Mouse (Mus musculus) heart, postnatal 14 days (tissue): Measurements from ENCODE around the gene Rad18. TPM values are rescaled to one million over a fixed set of nuclear protein-coding genes. Genes with fewer than 3 reads are reported as not detected.
"Not testable (repeated sequence)": the region's sequence is repeated elsewhere in the genome, so short reads cannot be mapped to it uniquely, and the experiment has no call there.

ENCODE experiments used
- DNase-seq, 2 experiments: peaks; one replicate each; pipeline ENCODE4 v3.0.0; 2021 to 2022
- intact Hi-C: fragments of 180-260 bp; cut with DNase I; formaldehyde crosslinking; loops from one replicate; pipeline ENCODE4 v1.15.1; 2025
- long read RNA-seq, 2 experiments: library from polyadenylated mRNA; stranded (forward); transcript quantifications; one replicate each; pipeline ENCODE4 v2.0.0; 2021
- total RNA-seq, 2 experiments: library from RNA; stranded (reverse); gene quantifications; 2 replicates each; pipeline ENCODE4 v1.2.3; 2021

Rad18 gene
- 1 to 10 TPM; 2.7 to 3.3 TPM for total RNA-seq
- long read RNA-seq, experiment 1, partial matches to known transcripts = 0 of 1 reads
- long read RNA-seq, experiment 1, other reads (novel, unspliced or antisense) = 1 of 1 reads
- long read RNA-seq, experiment 2, partial matches to known transcripts = 0 of 1 reads
- long read RNA-seq, experiment 2, other reads (novel, unspliced or antisense) = 1 of 1 reads

- DNase-seq = peak; percentile 80 to 89
Measured at GRCm38 (mm10) chr6:112696056-112696950, at the start of gene Rad18. Gene Rad18, minus strand, starts transcription at chr6:112696686.

DNA sequence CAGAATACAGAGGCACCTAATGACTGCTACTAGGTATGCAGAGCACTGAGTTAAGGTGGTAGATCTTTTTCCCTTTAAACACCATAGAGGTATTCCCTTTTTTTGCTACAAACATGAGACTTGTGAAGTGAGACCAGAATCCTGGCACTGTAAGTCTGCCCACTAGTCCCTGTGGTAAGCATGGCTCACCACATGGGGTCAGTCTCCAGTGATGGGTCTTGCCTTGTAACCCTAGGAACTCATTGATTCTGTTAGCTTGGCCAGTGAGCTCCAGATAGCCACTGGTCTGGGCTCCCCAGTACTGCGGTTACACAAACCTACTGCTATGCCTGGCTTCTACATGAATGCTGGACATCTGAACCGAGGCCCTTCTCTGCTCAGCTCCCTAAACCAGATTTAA, 45.8 kb upstream of the Rad18 start:
- intact Hi-C loops = no loop called here
- DNase-seq = peak in 1 of 2 experiments; percentile 20

More at GRCm38 (mm10) chr6:112696056-112696950, at the start of gene Rad18:
- intact Hi-C loops = loop anchor here (5.0 kb wide), 1 partner anchor 204 kb away; no protein-coding TSS in a partner anchor

- DNase-seq = no peak
- intact Hi-C loops = no loop called here
Measured at GRCm38 (mm10) chr6:112741766-112742165, 45.3 kb upstream of the Rad18 start.

DNA sequence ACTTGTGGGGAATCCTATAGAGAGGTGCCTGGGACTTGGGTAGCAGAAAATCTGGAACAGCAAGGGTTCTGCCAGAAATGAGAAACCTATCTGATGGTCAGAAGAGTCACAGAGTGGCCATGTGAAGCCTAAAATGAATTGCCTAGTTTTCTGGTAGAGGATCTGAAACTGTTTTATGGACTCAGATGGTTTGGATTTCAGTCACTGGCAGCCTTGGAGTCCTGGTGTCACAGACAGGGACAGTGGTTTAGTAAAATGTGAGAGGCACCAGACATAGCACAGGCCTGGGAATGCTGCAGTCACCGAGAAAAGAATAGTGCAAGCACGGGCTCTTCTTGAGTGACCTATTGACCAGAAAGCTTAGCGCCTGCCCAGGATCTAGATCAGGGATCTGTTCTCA, 43.1 kb upstream of the Rad18 start:
- no peak for DNase-seq
- intact Hi-C loops = no loop called here

- intact Hi-C loops = no loop called here
- DNase-seq = no peak
Measured at GRCm38 (mm10) chr6:112738924-112739323, 42.4 kb upstream of the Rad18 start.

GRCm38 (mm10) chr6:112736471-112736870, 40.0 kb upstream of the Rad18 start:
- intact Hi-C loops = no loop called here
- no peak for DNase-seq

- intact Hi-C loops = no loop called here
- DNase-seq = no peak
Measured at GRCm38 (mm10) chr6:112735054-112735453, 38.6 kb upstream of the Rad18 start.

- no peak for DNase-seq
Measured at GRCm38 (mm10) chr6:112733942-112734341, 37.5 kb upstream of the Rad18 start.

GRCm38 (mm10) chr6:112732434-112732833, 35.9 kb upstream of the Rad18 start:
- no peak for DNase-seq
- intact Hi-C loops = no loop called here

More at GRCm38 (mm10) chr6:112733942-112734341, 37.5 kb upstream of the Rad18 start:
- intact Hi-C loops = no loop called here

GRCm38 (mm10) chr6:112731386-112731785, 34.9 kb upstream of the Rad18 start:
- intact Hi-C loops = no loop called here
- DNase-seq = peak in 1 of 2 experiments; percentile 19

- intact Hi-C loops = no loop called here
- peak; percentile 30 to 49 for DNase-seq
Measured at GRCm38 (mm10) chr6:112728760-112729422, 32.4 kb upstream of the Rad18 start.

GRCm38 (mm10) chr6:112725468-112725867, 29.0 kb upstream of the Rad18 start:
- no peak for DNase-seq
- intact Hi-C loops = no loop called here

- intact Hi-C loops = no loop called here
- no peak for DNase-seq
Measured at GRCm38 (mm10) chr6:112720409-112721080, 24.1 kb upstream of the Rad18 start.

GRCm38 (mm10) chr6:112719983-112720382, 23.5 kb upstream of the Rad18 start:
- intact Hi-C loops = loop anchor here (5.0 kb wide), 1 partner anchor 62 kb away; no protein-coding TSS in a partner anchor
- no peak for DNase-seq

GRCm38 (mm10) chr6:112717168-112717567, 20.7 kb upstream of the Rad18 start:
- DNase-seq = peak in 1 of 2 experiments; percentile 34
- intact Hi-C loops = loop anchor here (1.0 to 5.0 kb wide), 2 partner anchors 65 to 283 kb away; no protein-coding TSS in a partner anchor

DNA sequence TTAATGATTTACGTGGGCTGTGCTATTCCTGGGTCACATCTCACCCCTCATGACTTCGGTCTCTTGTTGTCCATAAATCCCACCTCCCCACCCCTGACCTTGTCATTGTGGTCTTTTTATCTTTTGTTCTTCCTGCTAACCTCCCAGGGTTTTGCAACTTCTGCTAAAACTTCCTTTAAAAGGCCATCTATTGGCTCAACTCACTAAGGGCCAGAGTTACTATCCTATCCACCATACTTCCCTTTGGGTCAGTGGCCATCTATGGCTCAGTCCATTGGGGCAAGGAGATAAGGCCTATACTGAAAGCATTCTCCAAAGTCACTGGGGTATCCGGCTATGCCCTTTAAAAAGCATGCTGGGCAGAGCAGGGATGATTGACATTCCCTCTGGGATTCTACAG, 17.5 kb upstream of the Rad18 start:
- intact Hi-C loops = no loop called here
- DNase-seq = no peak

DNA sequence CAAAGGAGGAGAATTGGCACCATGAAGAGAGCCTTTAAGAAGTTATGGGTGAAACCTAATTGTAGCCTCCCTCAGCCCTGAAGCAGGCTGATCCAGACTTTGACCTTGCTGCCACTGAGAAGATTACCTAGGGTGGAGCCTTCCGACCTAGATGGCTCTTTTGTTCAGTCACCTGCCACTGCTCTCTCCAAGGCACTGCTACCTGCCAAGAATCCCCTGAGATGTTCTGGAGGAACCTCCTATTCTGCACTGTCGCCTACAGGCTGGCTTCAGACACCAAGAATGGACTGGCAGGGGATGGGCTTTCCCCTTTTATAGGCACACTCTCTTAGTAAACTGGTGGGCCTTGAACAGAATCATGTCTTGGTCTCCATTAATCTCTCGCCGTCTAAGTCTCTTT, 5.8 kb upstream of the Rad18 start:
- not testable (repeated sequence) for DNase-seq
- intact Hi-C loops = loop anchor here (5.0 kb wide), 1 partner anchor 80 kb away; no protein-coding TSS in a partner anchor

DNA sequence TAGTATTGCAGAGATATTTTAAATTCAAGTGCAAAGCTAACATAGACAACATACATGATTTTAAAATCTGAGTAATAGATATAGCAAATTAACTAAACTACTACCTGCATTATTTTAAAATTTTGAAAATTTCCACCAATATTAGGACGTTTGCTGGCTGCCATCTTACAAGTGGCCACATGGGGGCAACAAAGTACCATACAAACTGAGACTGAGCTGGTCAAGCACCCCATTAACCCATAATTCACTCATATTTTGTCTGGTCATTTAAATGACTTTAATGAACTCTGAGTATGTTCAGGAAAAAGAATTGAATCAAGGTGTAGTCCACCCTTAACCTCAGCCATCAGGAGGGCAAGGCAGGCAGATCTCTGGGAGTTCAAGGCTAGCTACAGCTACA, 3.9 kb upstream of the Rad18 start:
- intact Hi-C loops = loop anchor here (5.0 kb wide), 1 partner anchor 82 kb away; no protein-coding TSS in a partner anchor
- peak; percentile 57 to 78 for DNase-seq

GRCm38 (mm10) chr6:112699115-112699514, 2.6 kb upstream of the Rad18 start:
- DNase-seq = no peak
- intact Hi-C loops = loop anchor here (5.0 kb wide), 1 partner anchor 207 kb away; no protein-coding TSS in a partner anchor

DNA sequence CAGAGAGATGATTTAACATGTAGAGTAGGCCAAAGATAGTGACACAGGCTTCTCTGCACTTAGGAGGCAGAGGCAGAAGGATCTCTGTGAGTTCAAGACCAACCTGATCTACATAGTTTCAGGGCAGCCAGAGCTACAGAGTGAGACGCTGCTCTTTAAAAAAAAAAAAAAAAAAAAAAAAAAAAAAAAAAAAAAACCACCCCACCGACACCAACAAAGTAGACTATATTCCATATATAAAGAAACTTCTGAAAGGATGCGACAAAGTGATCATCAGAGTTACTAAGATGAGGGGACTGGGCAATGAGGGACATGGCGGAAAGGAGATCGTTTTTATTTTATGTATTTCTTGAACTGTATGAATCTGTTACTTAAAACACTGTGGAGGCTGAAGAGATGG, 2.0 kb downstream of the Rad18 start:
- no peak for DNase-seq
- intact Hi-C loops = no loop called here
